Mouse (Mus musculus): ENCODE measurements around the gene Tcf12. TPM values are rescaled to one million over a fixed set of nuclear protein-coding genes. Genes with fewer than 3 reads are reported as not detected.

The Tcf12 gene
- polyA plus RNA-seq, 1 experiment from 2014 or later = 8.2 TPM

DNA sequence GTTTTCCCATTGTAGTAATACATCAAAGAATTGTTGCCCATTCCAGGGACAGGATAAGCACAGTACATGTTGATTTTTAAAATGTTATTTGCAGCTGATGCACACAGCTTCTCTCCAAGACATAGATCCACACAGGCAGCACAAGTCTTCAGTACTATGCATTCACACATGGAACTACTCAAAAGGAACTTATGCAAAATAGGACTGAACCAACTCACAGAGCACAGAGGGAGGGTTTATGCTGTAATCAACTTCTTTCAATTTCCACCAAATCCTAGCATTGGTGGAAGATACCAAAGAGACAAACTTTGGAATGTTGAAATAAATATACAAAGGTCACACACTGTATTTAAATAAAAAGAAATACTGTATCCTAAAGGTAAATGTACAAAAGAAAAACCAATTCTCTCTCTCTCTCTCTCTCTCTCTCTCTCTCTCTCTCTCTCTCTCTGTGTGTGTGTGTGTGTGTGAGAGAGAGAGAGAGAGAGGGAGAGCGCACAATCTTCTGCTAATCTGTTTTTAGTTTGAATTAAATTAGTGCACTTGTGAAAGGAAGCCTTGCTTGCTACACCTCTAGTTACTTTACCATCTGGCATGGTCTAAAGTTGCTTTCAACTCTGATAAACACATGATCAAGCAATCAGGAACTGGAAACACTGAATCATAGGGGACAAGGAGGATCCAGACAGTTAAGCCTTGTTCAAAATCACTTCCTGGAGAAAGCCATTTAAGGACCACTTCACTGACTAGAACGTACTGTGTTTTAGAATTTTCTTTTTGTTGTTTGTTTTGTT, 215.5 kb downstream of the Tcf12 start:
- 38% methylated on average over 2 of the region's 2 CpGs for WGBS (ENCODE audit: insufficient replicate concordance)
- Histone ChIP-seq H3K4me3 (ENCODE audit: low read depth, low read length) (no peak overlapping the region), H3K36me3 (ENCODE audit: control insufficient read depth, insufficient read depth) (no peaks in the 10 kb centered on the region), H3K4me1 (ENCODE audit: control insufficient read depth, low read depth, low read length) (no peaks in the 10 kb centered on the region; the same call in 1 of the 2 replicates), H3K9ac (ENCODE audit: low read depth, low read length) (no peak overlapping the region), H3K27ac (ENCODE audit: low read length) (peak overlapping the region; percentile 37; the same call in 1 of the 2 replicates), H3K4me2 (ENCODE audit: low read depth, low read length) (no peak overlapping the region), H3K27me3 (ENCODE audit: control insufficient read depth, insufficient read depth, low read depth, low read length) (no peaks in the 10 kb centered on the region), H3K9me3 (replicated peaks; ENCODE audit: control insufficient read depth, low read length) (no peaks in the 10 kb centered on the region)
- ATAC-seq (ENCODE audit: low read depth) = peak; percentile 48

GRCm38 (mm10) chr9:71895291-71895690, 216.4 kb downstream of the Tcf12 start:
- Histone ChIP-seq H3K4me1 (ENCODE audit: control insufficient read depth, low read depth, low read length) (no peaks in the 10 kb centered on the region; the same call in 1 of the 2 replicates), H3K9ac (ENCODE audit: low read depth, low read length) (no peak overlapping the region), H3K4me2 (ENCODE audit: low read depth, low read length) (no peak overlapping the region), H3K4me3 (ENCODE audit: low read depth, low read length) (no peak overlapping the region), H3K27ac (ENCODE audit: low read length) (no peak overlapping the region), H3K27me3 (ENCODE audit: control insufficient read depth, insufficient read depth, low read depth, low read length) (no peaks in the 10 kb centered on the region), H3K9me3 (replicated peaks; ENCODE audit: control insufficient read depth, low read length) (no peaks in the 10 kb centered on the region), H3K36me3 (ENCODE audit: control insufficient read depth, insufficient read depth) (no peaks in the 10 kb centered on the region)
- no peak for ATAC-seq (ENCODE audit: low read depth)
- 80% methylated on average over 7 of the region's 7 CpGs for WGBS (ENCODE audit: insufficient replicate concordance)

GRCm38 (mm10) chr9:71894943-71895286, 216.8 kb downstream of the Tcf12 start:
- Histone ChIP-seq H3K9ac (ENCODE audit: low read depth, low read length) (no peak overlapping the region), H3K4me1 (ENCODE audit: control insufficient read depth, low read depth, low read length) (no peaks in the 10 kb centered on the region; the same call in 1 of the 2 replicates), H3K4me3 (ENCODE audit: low read depth, low read length) (no peak overlapping the region), H3K36me3 (ENCODE audit: control insufficient read depth, insufficient read depth) (no peaks in the 10 kb centered on the region), H3K9me3 (replicated peaks; ENCODE audit: control insufficient read depth, low read length) (no peaks in the 10 kb centered on the region), H3K27me3 (ENCODE audit: control insufficient read depth, insufficient read depth, low read depth, low read length) (no peaks in the 10 kb centered on the region), H3K4me2 (ENCODE audit: low read depth, low read length) (no peak overlapping the region), H3K27ac (ENCODE audit: low read length) (no peak overlapping the region)
- ATAC-seq (ENCODE audit: low read depth) = no peak
- WGBS (ENCODE audit: insufficient replicate concordance) = 87% methylated on average over 7 of the region's 7 CpGs

- Histone ChIP-seq H3K9me3 (replicated peaks; ENCODE audit: control insufficient read depth, low read length) (no peaks in the 10 kb centered on the region), H3K4me1 (ENCODE audit: control insufficient read depth, low read depth, low read length) (no peaks in the 10 kb centered on the region; the same call in 1 of the 2 replicates), H3K9ac (ENCODE audit: low read depth, low read length) (no peak overlapping the region), H3K4me2 (ENCODE audit: low read depth, low read length) (no peak overlapping the region), H3K27me3 (ENCODE audit: control insufficient read depth, insufficient read depth, low read depth, low read length) (no peaks in the 10 kb centered on the region), H3K27ac (ENCODE audit: low read length) (no peak overlapping the region), H3K4me3 (ENCODE audit: low read depth, low read length) (no peak overlapping the region), H3K36me3 (ENCODE audit: control insufficient read depth, insufficient read depth) (no peaks in the 10 kb centered on the region)
- WGBS (ENCODE audit: insufficient replicate concordance) = 85% methylated on average over 11 of the region's 11 CpGs
- no peak for ATAC-seq (ENCODE audit: low read depth)
Observed at GRCm38 (mm10) chr9:71894246-71894942, 217.3 kb downstream of the Tcf12 start.

GRCm38 (mm10) chr9:71888450-71888849, 223.2 kb downstream of the Tcf12 start:
- Histone ChIP-seq H3K27me3 (ENCODE audit: control insufficient read depth, insufficient read depth, low read depth, low read length) (no peaks in the 10 kb centered on the region), H3K9ac (ENCODE audit: low read depth, low read length) (no peak overlapping the region), H3K36me3 (ENCODE audit: control insufficient read depth, insufficient read depth) (no peaks in the 10 kb centered on the region; the same call in 1 of the 2 replicates), H3K4me1 (ENCODE audit: control insufficient read depth, low read depth, low read length) (no peaks in the 10 kb centered on the region), H3K4me2 (ENCODE audit: low read depth, low read length) (no peak overlapping the region), H3K4me3 (ENCODE audit: low read depth, low read length) (no peak overlapping the region), H3K27ac (ENCODE audit: low read length) (no peak overlapping the region), H3K9me3 (replicated peaks; ENCODE audit: control insufficient read depth, low read length) (no peaks in the 10 kb centered on the region)
- WGBS (ENCODE audit: insufficient replicate concordance) = 52% methylated on average over 5 of the region's 5 CpGs
- ATAC-seq (ENCODE audit: low read depth) = no peak

DNA sequence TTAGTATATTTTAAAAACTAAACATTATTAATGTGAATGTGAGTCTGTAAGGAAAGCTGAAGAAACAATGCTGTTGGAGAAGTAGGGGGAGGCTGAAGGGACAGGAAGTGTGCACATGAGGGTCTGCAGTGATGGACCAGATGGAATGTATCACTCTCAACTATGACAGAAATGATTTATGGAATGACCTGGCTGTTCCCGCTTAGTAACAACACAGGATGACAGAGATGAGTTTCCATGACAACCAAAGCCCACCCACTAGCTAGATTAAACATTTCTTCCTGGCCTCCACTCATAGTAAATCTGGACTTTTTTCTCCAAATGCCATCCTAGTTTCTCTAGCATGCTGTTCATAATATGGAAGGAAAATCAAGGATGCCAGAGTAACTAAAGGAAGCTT, 231.0 kb downstream of the Tcf12 start:
- H3K36me3 ChIP-seq (ENCODE audit: control insufficient read depth, insufficient read depth) = peaks cover 6% of the 10 kb centered on the region
- H3K27ac ChIP-seq (ENCODE audit: low read length) = no peak overlapping the region
- ATAC-seq (ENCODE audit: low read depth) = no peak
- no peaks in the 10 kb centered on the region for H3K27me3 ChIP-seq (ENCODE audit: control insufficient read depth, insufficient read depth, low read depth, low read length)
- 83% methylated on average over 1 of the region's 1 CpGs for WGBS (ENCODE audit: insufficient replicate concordance)
- no peaks in the 10 kb centered on the region for H3K9me3 ChIP-seq (replicated peaks; ENCODE audit: control insufficient read depth, low read length)
- no peaks in the 10 kb centered on the region for H3K4me1 ChIP-seq (ENCODE audit: control insufficient read depth, low read depth, low read length)
- H3K9ac ChIP-seq (ENCODE audit: low read depth, low read length) = no peak overlapping the region
- H3K4me2 ChIP-seq (ENCODE audit: low read depth, low read length) = no peak overlapping the region
- H3K4me3 ChIP-seq (ENCODE audit: low read depth, low read length) = no peak overlapping the region

GRCm38 (mm10) chr9:71879972-71880371, 231.7 kb downstream of the Tcf12 start:
- no peaks in the 10 kb centered on the region for H3K27me3 ChIP-seq (ENCODE audit: control insufficient read depth, insufficient read depth, low read depth, low read length)
- H3K36me3 ChIP-seq (ENCODE audit: control insufficient read depth, insufficient read depth) = peaks cover 6% of the 10 kb centered on the region
- ATAC-seq (ENCODE audit: low read depth) = no peak
- 72% methylated on average over 5 of the region's 5 CpGs for WGBS (ENCODE audit: insufficient replicate concordance)
- H3K9me3 ChIP-seq (replicated peaks; ENCODE audit: control insufficient read depth, low read length) = no peaks in the 10 kb centered on the region
- no peaks in the 10 kb centered on the region for H3K4me1 ChIP-seq (ENCODE audit: control insufficient read depth, low read depth, low read length)
- no peak overlapping the region for H3K4me2 ChIP-seq (ENCODE audit: low read depth, low read length)
- no peak overlapping the region for H3K27ac ChIP-seq (ENCODE audit: low read length)
- H3K4me3 ChIP-seq (ENCODE audit: low read depth, low read length) = no peak overlapping the region
- H3K9ac ChIP-seq (ENCODE audit: low read depth, low read length) = no peak overlapping the region

GRCm38 (mm10) chr9:71879415-71879814, 232.3 kb downstream of the Tcf12 start:
- ATAC-seq (ENCODE audit: low read depth) = no peak
- Histone ChIP-seq H3K27me3 (ENCODE audit: control insufficient read depth, insufficient read depth, low read depth, low read length) (no peaks in the 10 kb centered on the region), H3K9ac (ENCODE audit: low read depth, low read length) (no peak overlapping the region), H3K9me3 (replicated peaks; ENCODE audit: control insufficient read depth, low read length) (no peaks in the 10 kb centered on the region), H3K36me3 (ENCODE audit: control insufficient read depth, insufficient read depth) (peaks cover 6% of the 10 kb centered on the region), H3K4me2 (ENCODE audit: low read depth, low read length) (no peak overlapping the region), H3K4me1 (ENCODE audit: control insufficient read depth, low read depth, low read length) (no peaks in the 10 kb centered on the region), H3K4me3 (ENCODE audit: low read depth, low read length) (no peak overlapping the region), H3K27ac (ENCODE audit: low read length) (no peak overlapping the region)
- 73% methylated on average over 2 of the region's 2 CpGs for WGBS (ENCODE audit: insufficient replicate concordance)

DNA sequence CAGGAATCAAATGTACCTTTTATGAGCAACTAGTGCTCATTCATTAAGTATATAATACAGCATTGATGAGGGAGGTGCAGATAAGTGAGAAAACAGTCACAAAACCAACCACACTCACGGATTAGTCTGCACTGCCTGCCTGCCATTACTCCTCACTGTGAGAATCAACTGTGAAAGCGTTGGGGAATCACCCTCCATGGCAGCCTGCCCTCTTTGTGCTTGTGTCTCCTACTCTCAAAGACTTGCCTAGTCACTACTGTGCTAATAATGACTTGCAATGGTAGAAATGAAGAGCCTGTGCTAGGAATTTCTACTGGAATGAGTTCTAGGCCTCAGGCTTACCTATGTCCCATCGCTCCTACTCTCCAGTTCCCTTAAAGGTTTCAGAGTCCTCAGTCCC, 233.8 kb downstream of the Tcf12 start:
- 77% methylated on average over 3 of the region's 3 CpGs for WGBS (ENCODE audit: insufficient replicate concordance)
- H3K4me2 ChIP-seq (ENCODE audit: low read depth, low read length) = no peak overlapping the region
- no peaks in the 10 kb centered on the region for H3K9me3 ChIP-seq (replicated peaks; ENCODE audit: control insufficient read depth, low read length)
- peaks cover 3% of the 10 kb centered on the region for H3K36me3 ChIP-seq (ENCODE audit: control insufficient read depth, insufficient read depth)
- H3K9ac ChIP-seq (ENCODE audit: low read depth, low read length) = no peak overlapping the region
- no peak for ATAC-seq (ENCODE audit: low read depth)
- no peak overlapping the region for H3K27ac ChIP-seq (ENCODE audit: low read length)
- H3K4me1 ChIP-seq (ENCODE audit: control insufficient read depth, low read depth, low read length) = no peaks in the 10 kb centered on the region
- no peak overlapping the region for H3K4me3 ChIP-seq (ENCODE audit: low read depth, low read length)
- H3K27me3 ChIP-seq (ENCODE audit: control insufficient read depth, insufficient read depth, low read depth, low read length) = no peaks in the 10 kb centered on the region
